Mouse (Mus musculus): ENCODE measurements around the gene Il2. TPM values are rescaled to one million over a fixed set of nuclear protein-coding genes. Genes with fewer than 3 reads are reported as not detected.
A peak's percentile ranks its signal among the peaks of the same experiment; 100 is the strongest.

The Il2 gene
- polyA plus RNA-seq, 1 experiment = 1.8 TPM

- peaks cover 11% of the 10 kb centered on the region for H3K4me1 ChIP-seq (ENCODE audit: control insufficient read depth, insufficient read depth, low read length)
- no peaks in the 10 kb centered on the region for H3K9me3 ChIP-seq (replicated peaks; ENCODE audit: control insufficient read depth, insufficient read depth, low read length, poor library complexity, severe bottlenecking)
- no peaks in the 10 kb centered on the region for H3K27me3 ChIP-seq (ENCODE audit: control insufficient read depth, insufficient read depth, low read length, poor library complexity, severe bottlenecking)
- H3K4me3 ChIP-seq (ENCODE audit: low read depth, low read length) = no peak overlapping the region
- TF ChIP-seq EP300 (IDR thresholded peaks at IDR 0.05; ENCODE audit: insufficient read depth, low read depth, low read length) (no peak), CTCF (IDR thresholded peaks at IDR 0.05; ENCODE audit: low read depth, low read length) (no peak), POLR2A (IDR thresholded peaks at IDR 0.05; ENCODE audit: insufficient read depth, low read length) (no peak)
- peak overlapping the region; percentile 60 for H3K27ac ChIP-seq (ENCODE audit: insufficient read depth, low read length)
- no peaks in the 10 kb centered on the region for H3K36me3 ChIP-seq (ENCODE audit: control insufficient read depth, insufficient read depth, low read length, poor library complexity, severe bottlenecking)
- H3K9ac ChIP-seq (ENCODE audit: low read depth, poor library complexity, severe bottlenecking) = no peak overlapping the region
Observed at GRCm38 (mm10) chr3:37128269-37128668, 2.5 kb upstream of the Il2 start.

GRCm38 (mm10) chr3:37126162-37126561 is 403 bp upstream of the Il2 start:
- Histone ChIP-seq H3K27me3 (ENCODE audit: control insufficient read depth, insufficient read depth, low read length, poor library complexity, severe bottlenecking) (no peaks in the 10 kb centered on the region), H3K4me3 (ENCODE audit: low read depth, low read length) (no peak overlapping the region), H3K27ac (ENCODE audit: insufficient read depth, low read length) (no peak overlapping the region), H3K9me3 (replicated peaks; ENCODE audit: control insufficient read depth, insufficient read depth, low read length, poor library complexity, severe bottlenecking) (no peaks in the 10 kb centered on the region), H3K36me3 (ENCODE audit: control insufficient read depth, insufficient read depth, low read length, poor library complexity, severe bottlenecking) (no peaks in the 10 kb centered on the region), H3K4me1 (ENCODE audit: control insufficient read depth, insufficient read depth, low read length) (peaks cover 7% of the 10 kb centered on the region), H3K9ac (ENCODE audit: low read depth, poor library complexity, severe bottlenecking) (no peak overlapping the region)
- TF ChIP-seq EP300 (IDR thresholded peaks at IDR 0.05; ENCODE audit: insufficient read depth, low read depth, low read length) = no peak
- TF ChIP-seq POLR2A (IDR thresholded peaks at IDR 0.05; ENCODE audit: insufficient read depth, low read length) = no peak
- no peak for TF ChIP-seq CTCF (IDR thresholded peaks at IDR 0.05; ENCODE audit: low read depth, low read length)

GRCm38 (mm10) chr3:37090721-37091120 is 35.0 kb downstream of the Il2 start:
- no peak overlapping the region for H3K9ac ChIP-seq (ENCODE audit: low read depth, poor library complexity, severe bottlenecking)
- no peaks in the 10 kb centered on the region for H3K4me1 ChIP-seq (ENCODE audit: control insufficient read depth, insufficient read depth, low read length)
- no peak overlapping the region for H3K4me3 ChIP-seq (ENCODE audit: low read depth, low read length)
- no peaks in the 10 kb centered on the region for H3K9me3 ChIP-seq (replicated peaks; ENCODE audit: control insufficient read depth, insufficient read depth, low read length, poor library complexity, severe bottlenecking)
- no peaks in the 10 kb centered on the region for H3K27me3 ChIP-seq (ENCODE audit: control insufficient read depth, insufficient read depth, low read length, poor library complexity, severe bottlenecking)
- TF ChIP-seq CTCF (IDR thresholded peaks at IDR 0.05; ENCODE audit: low read depth, low read length) (no peak), EP300 (IDR thresholded peaks at IDR 0.05; ENCODE audit: insufficient read depth, low read depth, low read length) (no peak), POLR2A (IDR thresholded peaks at IDR 0.05; ENCODE audit: insufficient read depth, low read length) (no peak)
- no peak overlapping the region for H3K27ac ChIP-seq (ENCODE audit: insufficient read depth, low read length)
- H3K36me3 ChIP-seq (ENCODE audit: control insufficient read depth, insufficient read depth, low read length, poor library complexity, severe bottlenecking) = no peaks in the 10 kb centered on the region

GRCm38 (mm10) chr3:37084860-37085259 is 40.9 kb downstream of the Il2 start:
- TF ChIP-seq EP300 (IDR thresholded peaks at IDR 0.05; ENCODE audit: insufficient read depth, low read depth, low read length) = no peak
- TF ChIP-seq POLR2A (IDR thresholded peaks at IDR 0.05; ENCODE audit: insufficient read depth, low read length) = no peak
- no peak for TF ChIP-seq CTCF (IDR thresholded peaks at IDR 0.05; ENCODE audit: low read depth, low read length)
- no peaks in the 10 kb centered on the region for H3K4me1 ChIP-seq (ENCODE audit: control insufficient read depth, insufficient read depth, low read length)
- H3K9me3 ChIP-seq (replicated peaks; ENCODE audit: control insufficient read depth, insufficient read depth, low read length, poor library complexity, severe bottlenecking) = no peaks in the 10 kb centered on the region
- no peak overlapping the region for H3K9ac ChIP-seq (ENCODE audit: low read depth, poor library complexity, severe bottlenecking)
- no peaks in the 10 kb centered on the region for H3K36me3 ChIP-seq (ENCODE audit: control insufficient read depth, insufficient read depth, low read length, poor library complexity, severe bottlenecking)
- no peaks in the 10 kb centered on the region for H3K27me3 ChIP-seq (ENCODE audit: control insufficient read depth, insufficient read depth, low read length, poor library complexity, severe bottlenecking)
- no peak overlapping the region for H3K4me3 ChIP-seq (ENCODE audit: low read depth, low read length)
- no peak overlapping the region for H3K27ac ChIP-seq (ENCODE audit: insufficient read depth, low read length)

GRCm38 (mm10) chr3:37073211-37073610 is 52.5 kb downstream of the Il2 start:
- H3K27ac ChIP-seq (ENCODE audit: insufficient read depth, low read length) = no peak overlapping the region
- H3K36me3 ChIP-seq (ENCODE audit: control insufficient read depth, insufficient read depth, low read length, poor library complexity, severe bottlenecking) = no peaks in the 10 kb centered on the region
- H3K27me3 ChIP-seq (ENCODE audit: control insufficient read depth, insufficient read depth, low read length, poor library complexity, severe bottlenecking) = no peaks in the 10 kb centered on the region
- no peaks in the 10 kb centered on the region for H3K4me1 ChIP-seq (ENCODE audit: control insufficient read depth, insufficient read depth, low read length)
- no peak overlapping the region for H3K9ac ChIP-seq (ENCODE audit: low read depth, poor library complexity, severe bottlenecking)
- H3K9me3 ChIP-seq (replicated peaks; ENCODE audit: control insufficient read depth, insufficient read depth, low read length, poor library complexity, severe bottlenecking) = no peaks in the 10 kb centered on the region
- H3K4me3 ChIP-seq (ENCODE audit: low read depth, low read length) = no peak overlapping the region
- TF ChIP-seq EP300 (IDR thresholded peaks at IDR 0.05; ENCODE audit: insufficient read depth, low read depth, low read length) (no peak), CTCF (IDR thresholded peaks at IDR 0.05; ENCODE audit: low read depth, low read length) (peak; percentile 59), POLR2A (IDR thresholded peaks at IDR 0.05; ENCODE audit: insufficient read depth, low read length) (no peak)

Other genes with a start within 250 kb of the Il2 start
- 0.54 and 0.99 TPM in 2 replicates for gene Adad1, start 62.4 kb downstream of the Il2 start, polyA plus RNA-seq (2011; ENCODE audit: insufficient read depth, insufficient read length, low read depth, missing spikeins)
- gene Il21, start 106.7 kb upstream of the Il2 start, polyA plus RNA-seq (2011; ENCODE audit: insufficient read depth, insufficient read length, low read depth, missing spikeins) = not detected in 2 replicates
- gene Bbs12, start 186.6 kb upstream of the Il2 start, polyA plus RNA-seq (2011; ENCODE audit: insufficient read depth, insufficient read length, low read depth, missing spikeins) = 4.4 and 4.8 TPM in 2 replicates
- gene Cetn4, start 186.7 kb upstream of the Il2 start, polyA plus RNA-seq (2011; ENCODE audit: insufficient read depth, insufficient read length, low read depth, missing spikeins) = 2.1 and 2.2 TPM in 2 replicates
- gene Fgf2, start 222.4 kb upstream of the Il2 start, polyA plus RNA-seq (2011; ENCODE audit: insufficient read depth, insufficient read length, low read depth, missing spikeins) = 0.47 and 0.90 TPM in 2 replicates